ENCODE assay signal across 9 mouse cellular contexts in the genomic region with DNA sequence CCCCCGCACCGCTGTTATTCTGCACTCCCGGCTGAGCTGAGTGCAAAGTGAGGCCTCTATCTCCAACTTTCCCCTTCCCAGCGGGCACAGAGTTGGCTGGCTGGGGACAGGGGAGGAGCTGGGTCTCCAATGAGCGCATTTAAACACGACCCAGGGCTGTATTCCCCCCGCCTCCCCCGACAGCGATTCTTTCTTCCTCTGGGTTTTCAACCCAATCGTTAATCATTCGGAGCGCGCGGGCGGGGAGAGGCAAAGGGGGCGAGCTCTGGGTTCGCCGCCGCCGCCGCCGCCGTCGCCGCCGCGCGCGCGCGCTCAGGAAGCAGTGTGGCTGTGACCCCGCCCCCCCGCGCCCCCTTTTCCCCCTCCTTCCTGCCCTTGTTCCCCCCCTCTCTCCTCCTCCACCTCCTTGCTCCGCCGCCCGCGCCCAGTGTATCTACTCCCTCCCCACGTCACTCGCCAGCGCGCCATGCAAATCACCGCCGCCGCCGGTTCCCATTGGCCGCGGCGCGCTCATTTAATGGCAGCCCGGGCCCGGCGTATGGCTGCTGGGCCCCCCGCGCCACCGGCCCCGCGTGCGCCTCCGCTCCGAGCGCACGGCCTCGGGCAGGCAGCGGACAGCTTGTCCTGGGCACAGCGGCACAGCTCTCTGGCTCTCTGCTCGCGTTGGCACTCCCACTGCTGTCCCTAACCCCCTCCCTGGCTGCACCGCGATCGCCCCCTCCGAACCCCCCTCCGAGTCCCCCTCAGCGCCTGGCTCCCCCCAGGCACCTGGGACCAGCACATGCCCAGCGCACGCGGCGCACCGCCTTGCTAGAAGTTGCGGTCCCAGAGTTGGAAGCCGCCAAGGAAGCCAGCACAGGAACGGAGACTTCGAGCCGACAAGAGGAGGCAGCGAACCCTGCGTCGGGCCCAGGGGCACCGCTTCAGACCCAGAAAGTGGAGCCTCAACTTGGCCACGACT. TPM values are rescaled to one million over a fixed set of nuclear protein-coding genes. Genes with fewer than 3 reads are reported as not detected.
DNase-seq lines count a peak whose midpoint lies in the region; ATAC-seq lines count a peak whose summit lies in the region.
"Had no signal": no experiment of that assay in that cellular context is flagged by ENCODE, and none has a peak within 500 bp of the region (broad histone marks: within the 10 kb centered on the region; RNA-seq: fewer than 3 reads in every experiment).

A gene (plus strand): TSS at position 225 of the 961 bp plus-strand sequence.

- H3K27ac ChIP-seq in heart, embryonic 11.5 days (ENCODE audit: low read depth, low read length): no peak within 1 kb of the TSS
- peak within 1 kb of the TSS; percentile 99 for H3K27ac ChIP-seq in forebrain, embryonic 12.5 days
- no peak within 1 kb of the TSS for H3K27ac ChIP-seq in stomach, embryonic 16.5 days (ENCODE audit: low read length)

- H3K36me3 ChIP-seq in heart, embryonic 11.5 days (ENCODE audit: control insufficient read depth, insufficient read depth, low read length): no peaks in the 10 kb centered on the region
- no peaks in the 10 kb centered on the region; the same call in 1 of the 2 replicates for H3K36me3 ChIP-seq in forebrain, embryonic 12.5 days (replicated peaks)
- H3K36me3 ChIP-seq in stomach, embryonic 16.5 days (ENCODE audit: control insufficient read depth, insufficient read depth, low read length): no peaks in the 10 kb centered on the region

- DNase-seq in heart, adult 9 months (ENCODE audit: low spot score in 2 of 2): no peak
- DNase-seq in ZHBTc4 (ENCODE audit: low read depth, low spot score): peak; percentile 95
- DNase-seq in layer of hippocampus, adult 18-20 months (ENCODE audit: low spot score in 2 of 2): peak; percentile 61 to 63
- DNase-seq in mesoderm, embryonic 11.5 days (ENCODE audit: low read depth, low spot score): peak; percentile 89
- DNase-seq in gastrocnemius, postnatal 10 days: no peak

- peaks cover 92% of the 10 kb centered on the region for H3K27me3 ChIP-seq in heart, embryonic 11.5 days (ENCODE audit: control insufficient read depth, insufficient read depth, low read length)
- H3K27me3 ChIP-seq in forebrain, embryonic 12.5 days: peaks cover 55% of the 10 kb centered on the region
- peaks cover 89% of the 10 kb centered on the region for H3K27me3 ChIP-seq in stomach, embryonic 16.5 days (ENCODE audit: control insufficient read depth, insufficient read depth, low read length)

- peaks cover 5% of the 10 kb centered on the region; the same call in 1 of the 2 replicates for H3K4me1 ChIP-seq in heart, embryonic 11.5 days (ENCODE audit: control insufficient read depth, insufficient read depth, low read length)
- peaks cover 57% of the 10 kb centered on the region for H3K4me1 ChIP-seq in forebrain, embryonic 12.5 days
- H3K4me1 ChIP-seq in stomach, embryonic 16.5 days (ENCODE audit: control insufficient read depth, insufficient read depth, low read length): peaks cover 15% of the 10 kb centered on the region

- peak within 1 kb of the TSS; percentile 49 for H3K4me3 ChIP-seq in heart, embryonic 11.5 days (ENCODE audit: low read depth, low read length)
- H3K4me3 ChIP-seq in forebrain, embryonic 12.5 days (replicated peaks): peak within 1 kb of the TSS; percentile 89
- H3K4me3 ChIP-seq in stomach, embryonic 16.5 days (replicated peaks; ENCODE audit: low read length): peak within 1 kb of the TSS; percentile 39

- no peaks in the 10 kb centered on the region for H3K9me3 ChIP-seq in heart, embryonic 11.5 days (replicated peaks; ENCODE audit: control insufficient read depth, low read length)
- no peaks in the 10 kb centered on the region for H3K9me3 ChIP-seq in forebrain, embryonic 12.5 days
- no peaks in the 10 kb centered on the region for H3K9me3 ChIP-seq in stomach, embryonic 16.5 days (replicated peaks; ENCODE audit: control insufficient read depth, low read length)

- H3K4me2 ChIP-seq in heart, embryonic 11.5 days: peak within 1 kb of the TSS; percentile 73
- peak within 1 kb of the TSS; percentile 82 for H3K4me2 ChIP-seq in forebrain, embryonic 12.5 days
- peak within 1 kb of the TSS; percentile 61 for H3K4me2 ChIP-seq in stomach, embryonic 16.5 days (ENCODE audit: low read depth, low read length)

- no peak within 1 kb of the TSS for H3K9ac ChIP-seq in heart, embryonic 11.5 days (ENCODE audit: low read depth, low read length)
- peak within 1 kb of the TSS; percentile 98 for H3K9ac ChIP-seq in forebrain, embryonic 12.5 days
- H3K9ac ChIP-seq in stomach, embryonic 16.5 days (ENCODE audit: low read length): no peak within 1 kb of the TSS

- ATAC-seq in heart, embryonic 11.5 days (replicated peaks; ENCODE audit: insufficient number of reproducible peaks, low FRiP score, low TSS enrichment): 0 out of 2 replicates have a peak, but pooled peaks have one; percentile 16
- peak; percentile 89 for ATAC-seq in forebrain, embryonic 12.5 days (ENCODE audit: low FRiP score)
- ATAC-seq in stomach, embryonic 16.5 days (ENCODE audit: insufficient read depth, low FRiP score): no peak

- 1% methylated on average over 70 of the region's 89 CpGs for WGBS in heart, embryonic 11.5 days (ENCODE audit: insufficient replicate concordance)
- WGBS in forebrain, embryonic 12.5 days: under 1% methylated on average over 63 of the region's 89 CpGs
- WGBS in stomach, embryonic 16.5 days: under 1% methylated on average over 80 of the region's 89 CpGs

RNA-seq across cellular contexts. Expression of the gene that starts here (rescaled TPM):
- not detected in 2 replicates for polyA plus RNA-seq in heart, embryonic 11.5 days (2014; fragmentation: Nextera tagmentation; extraction: Ambion mirVana)
- 9.6 and 11.0 TPM in 2 replicates for polyA plus RNA-seq in forebrain, embryonic 12.5 days (2016; fragmentation: Nextera tagmentation; extraction: Ambion mirVana)
- total RNA-seq in layer of hippocampus, adult 18-20 months (2021): 10 to 100 TPM in 1 of 2 experiments, 1 to 10 TPM in 1; 9.6 to 11.3 TPM
- not detected in 2 replicates for polyA plus RNA-seq in stomach, embryonic 16.5 days (2015; fragmentation: Nextera tagmentation; extraction: Ambion mirVana)
- total RNA-seq in gastrocnemius, postnatal 10 days (2021): under 1 TPM in 1 of 2 experiments, not detected in 1; 0.05 TPM
- total RNA-seq: CH12.LX had no signal

Comparison
In these comparisons a context has a peak if more than half of its experiments do, and no peak if none do; other contexts are left out.
1. RNA of the gene that starts here (total RNA-seq): 9.6 to 11.3 TPM in layer of hippocampus, adult 18-20 months; 0.05 TPM in gastrocnemius, postnatal 10 days; every median in the first group is over 10 times any median in the second.
2. RNA of the gene that starts here (polyA plus RNA-seq): 9.6 to 11.0 TPM in forebrain, embryonic 12.5 days; not detected in heart, embryonic 11.5 days and not detected in stomach, embryonic 16.5 days; every median in the first group is over 10 times any median in the second.
3. Peak in ATAC-seq, H3K4me3 ChIP-seq and H3K4me2 ChIP-seq in heart, embryonic 11.5 days; RNA of the gene not detected or under 1 TPM.
4. H3K4me3 ChIP-seq: peak in every context shown above with its lines; median percentile 89 in forebrain, embryonic 12.5 days; 49 in heart, embryonic 11.5 days; 39 in stomach, embryonic 16.5 days.
5. DNase-seq: peak in ZHBTc4 (single experiment), layer of hippocampus, adult 18-20 months (2 of 2) and mesoderm, embryonic 11.5 days (single experiment); none in heart, adult 9 months (0 of 2) and gastrocnemius, postnatal 10 days (single experiment).
6. Peak in every context shown above with its lines, with median percentiles within 50 percentile points of each other: H3K4me2 ChIP-seq.